Mouse (Mus musculus) myocyte (in vitro differentiated cells): ENCODE data around the gene Negr1.

Source experiments
- E2F4 ChIP-seq: IDR thresholded peaks from one replicate; pipeline ENCODE4 v1.6.1; 2011; ENCODE audit warnings: mild to moderate bottlenecking, control low read depth, moderate library complexity; ENCODE audit not compliant: insufficient read depth
- MAX ChIP-seq: IDR thresholded peaks from one replicate; pipeline ENCODE4 v1.6.1; 2011; ENCODE audit warnings: low read depth, mild to moderate bottlenecking, control low read depth
- POLR2A ChIP-seq: IDR thresholded peaks from one replicate; pipeline ENCODE4 v1.6.1; 2011; ENCODE audit warnings: low read depth, mild to moderate bottlenecking, control low read depth, moderate library complexity; ENCODE audit not compliant: insufficient read length
- TCF12 ChIP-seq: IDR thresholded peaks from one replicate; pipeline ENCODE4 v1.6.1; 2011; ENCODE audit warnings: mild to moderate bottlenecking, control low read depth; ENCODE audit not compliant: poor library complexity, insufficient read depth, severe bottlenecking
- TCF3 ChIP-seq: IDR thresholded peaks from one replicate; pipeline ENCODE4 v1.6.1; 2011; ENCODE audit warnings: low read depth, control low read depth; ENCODE audit not compliant: insufficient read length

DNA sequence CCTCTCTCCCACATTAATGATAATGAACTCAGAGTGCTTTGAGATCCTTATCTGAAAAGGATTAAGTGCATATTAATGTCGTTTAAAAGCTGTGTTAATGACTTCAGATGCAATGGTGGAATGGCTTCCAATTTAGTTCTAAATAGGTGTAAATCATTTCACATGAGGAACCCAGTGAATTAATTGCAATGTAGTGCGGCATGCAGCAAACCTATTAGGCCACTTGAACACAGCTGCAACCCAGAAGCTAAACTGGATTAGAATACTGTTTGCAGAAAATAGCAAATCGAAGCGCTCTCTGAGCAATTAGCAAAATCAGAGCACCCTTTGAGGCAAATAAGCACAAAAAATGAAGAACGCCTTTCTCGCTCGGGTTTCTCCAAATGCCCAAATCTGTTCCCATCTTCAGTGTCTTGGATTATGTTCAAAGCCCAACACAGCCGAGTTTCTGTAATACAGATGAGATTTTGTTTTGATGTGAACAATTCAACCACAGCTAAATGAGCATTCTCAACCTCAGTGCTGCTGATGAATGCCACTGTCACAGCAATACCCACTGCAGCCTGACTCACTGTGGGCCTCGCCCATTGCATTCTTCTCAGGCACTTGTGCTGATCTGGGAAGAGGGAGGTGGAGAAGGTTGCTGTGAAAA, 342.5 kb downstream of the Negr1 start:
- TF ChIP-seq POLR2A (no peak), E2F4 (no peak), TCF12 (no peak), TCF3 (no peak), MAX (no peak)
